In genomic region chr10:115170496-115171350, GRCm38 (mm10) we compare ENCODE assay signal across 15 mouse cellular contexts. TPM values are rescaled to one million over a fixed set of nuclear protein-coding genes. Genes with fewer than 3 reads are reported as not detected.
A peak's percentile ranks its signal among the peaks of the same experiment; 100 is the strongest.
DNase-seq lines count a peak whose midpoint lies in the region; ATAC-seq and TF ChIP-seq lines count a peak whose summit lies in the region.
"Had no signal": no experiment of that assay in that cellular context is flagged by ENCODE, and none has a peak within 500 bp of the region (broad histone marks: within the 10 kb centered on the region; RNA-seq: fewer than 3 reads in every experiment).

No protein-coding gene starts in this region.

- no peak overlapping the region for H3K9ac ChIP-seq in liver, embryonic 16.5 days (ENCODE audit: low read depth, low read length)
- no peak overlapping the region for H3K9ac ChIP-seq in liver, embryonic 11.5 days (ENCODE audit: low read depth, low read length)
- H3K9ac ChIP-seq in CH12.LX (ENCODE audit: insufficient read depth, low read depth) (no peak overlapping the region), MEL (ENCODE audit: control insufficient read depth, low read depth, low read length, poor library complexity, severe bottlenecking) (no peak overlapping the region)
- H3K9ac ChIP-seq in heart, embryonic 11.5 days (ENCODE audit: low read depth, low read length): no peak overlapping the region
- H3K9ac ChIP-seq: embryonic facial prominence, embryonic 13.5 days had no signal

- TF ChIP-seq POLR2A in CH12.LX (IDR thresholded peaks at IDR 0.05; ENCODE audit: low read depth, low read length) (no peak), MEL (IDR thresholded peaks at IDR 0.05; ENCODE audit: control insufficient read depth in 1 of 2, insufficient read depth in 1 of 2, low read depth in 1 of 2, low read length in 2 of 2, poor library complexity in 1 of 2) (no peak)

- dilution Hi-C loops in CH12.LX (cut with MboI; ENCODE audit: extremely low pct_ligation_motif_present, extremely low pct_unique_long_range_greater_than_20kb, low sequenced_read_pairs): no loop called here

- no peak overlapping the region for H3K27ac ChIP-seq in liver, embryonic 16.5 days (ENCODE audit: low read length)
- H3K27ac ChIP-seq in liver, embryonic 11.5 days (ENCODE audit: low read depth, low read length): no peak overlapping the region
- H3K27ac ChIP-seq in CH12.LX (ENCODE audit: insufficient read depth, low read depth) (no peak overlapping the region), MEL (ENCODE audit: control insufficient read depth, low read depth, low read length) (peak overlapping the region; percentile 42)
- no peak overlapping the region for H3K27ac ChIP-seq in heart, embryonic 11.5 days (ENCODE audit: low read depth, low read length)
- H3K27ac ChIP-seq: embryonic facial prominence, embryonic 13.5 days; midbrain, embryonic 10.5 days had no signal

- 59% methylated on average over 7 of the region's 7 CpGs for WGBS in liver, embryonic 16.5 days (ENCODE audit: insufficient replicate concordance)
- 77% methylated on average over 7 of the region's 7 CpGs for WGBS in liver, embryonic 11.5 days
- 80% methylated on average over 7 of the region's 7 CpGs for WGBS in heart, embryonic 11.5 days (ENCODE audit: insufficient replicate concordance)

- no peaks in the 10 kb centered on the region for H3K9me3 ChIP-seq in liver, embryonic 16.5 days (replicated peaks; ENCODE audit: control insufficient read depth, low read length)
- no peaks in the 10 kb centered on the region for H3K9me3 ChIP-seq in liver, embryonic 11.5 days (ENCODE audit: control insufficient read depth, low read length)
- H3K9me3 ChIP-seq in CH12.LX (replicated peaks; ENCODE audit: low read length): no peaks in the 10 kb centered on the region
- no peaks in the 10 kb centered on the region for H3K9me3 ChIP-seq in MEL (replicated peaks; ENCODE audit: insufficient read depth, low read length)
- H3K9me3 ChIP-seq in heart, embryonic 11.5 days (replicated peaks; ENCODE audit: control insufficient read depth, low read length): no peaks in the 10 kb centered on the region
- H3K9me3 ChIP-seq: embryonic facial prominence, embryonic 13.5 days; midbrain, embryonic 10.5 days had no signal

- DNase-seq in liver, embryonic 11.5 days (ENCODE audit: low spot score): no peak
- DNase-seq in CH12.LX (ENCODE audit: extremely low read depth): no peak
- DNase-seq in MEL (ENCODE audit: low read depth, low spot score): peak; percentile 78
- no peak for DNase-seq in c-Kit-positive CD71-positive TER-119-positive erythroid progenitor cells, embryonic 14.5 days (ENCODE audit: low spot score)
- DNase-seq: adrenal gland, postnatal 10 days; gastrocnemius, postnatal 36 days; kidney, adult 11 months; kidney, postnatal 14 days had no signal

- no peak for TF ChIP-seq RAD21 in CH12.LX (IDR thresholded peaks at IDR 0.05; ENCODE audit: low read depth, low read length)
- no peak for TF ChIP-seq RAD21 in MEL (IDR thresholded peaks at IDR 0.05; ENCODE audit: low read depth, low read length)

- no peaks in the 10 kb centered on the region for H3K27me3 ChIP-seq in liver, embryonic 16.5 days (ENCODE audit: control insufficient read depth, insufficient read depth, low read depth, low read length)
- H3K27me3 ChIP-seq in liver, embryonic 11.5 days (replicated peaks; ENCODE audit: control insufficient read depth, insufficient read depth, low read length): no peaks in the 10 kb centered on the region
- H3K27me3 ChIP-seq in CH12.LX (replicated peaks) (no peaks in the 10 kb centered on the region), MEL (ENCODE audit: control insufficient read depth in 1 of 2, insufficient read depth in 2 of 2, low read length in 2 of 2) (no peaks in the 10 kb centered on the region)
- no peaks in the 10 kb centered on the region for H3K27me3 ChIP-seq in heart, embryonic 11.5 days (ENCODE audit: control insufficient read depth, insufficient read depth, low read length)
- H3K27me3 ChIP-seq: embryonic facial prominence, embryonic 13.5 days had no signal

- TF ChIP-seq EP300 in CH12.LX (IDR thresholded peaks at IDR 0.05; ENCODE audit: low read length) (no peak), MEL (IDR thresholded peaks at IDR 0.05; ENCODE audit: low read depth in 1 of 2, low read length in 2 of 2) (peak in 1 of 2 experiments; percentile 34; a peak in 3 of 4 replicates)

- in situ Hi-C loops in CH12.LX (cut with MboI; ENCODE audit: low pct_ligation_motif_present, low pct_unique_long_range_greater_than_20kb, low sequenced_read_pairs): no loop called here

- no peak for TF ChIP-seq CTCF in CH12.LX (conservative IDR thresholded peaks at IDR 0.05 in 1 of 2, IDR thresholded peaks at IDR 0.05 in 1 of 2; ENCODE audit: low read depth in 2 of 2, low read length in 2 of 2)
- TF ChIP-seq CTCF in MEL (IDR thresholded peaks at IDR 0.05 in 2 of 3, conservative IDR thresholded peaks at IDR 0.05 in 1 of 3; ENCODE audit: control insufficient read depth in 1 of 3, insufficient read depth in 1 of 3, low read depth in 2 of 3, low read length in 3 of 3, poor library complexity in 1 of 3, severe bottlenecking in 1 of 3): no peak

- no peak overlapping the region for H3K4me2 ChIP-seq in liver, embryonic 16.5 days (ENCODE audit: low read depth, low read length)
- no peak overlapping the region for H3K4me2 ChIP-seq in liver, embryonic 11.5 days
- H3K4me2 ChIP-seq in CH12.LX (ENCODE audit: insufficient read depth, low read depth, poor library complexity, severe bottlenecking): no peak overlapping the region
- H3K4me2 ChIP-seq in heart, embryonic 11.5 days: no peak overlapping the region
- H3K4me2 ChIP-seq: embryonic facial prominence, embryonic 13.5 days had no signal

- no peaks in the 10 kb centered on the region for H3K36me3 ChIP-seq in liver, embryonic 16.5 days (ENCODE audit: control insufficient read depth, insufficient read depth)
- H3K36me3 ChIP-seq in liver, embryonic 11.5 days (ENCODE audit: control insufficient read depth, insufficient read depth, low read length): no peaks in the 10 kb centered on the region
- H3K36me3 ChIP-seq in CH12.LX (replicated peaks in 1 of 2; ENCODE audit: control insufficient read depth in 1 of 2, insufficient read depth in 1 of 2, low read length in 1 of 2) (no peaks in the 10 kb centered on the region), MEL (ENCODE audit: control insufficient read depth in 1 of 2, insufficient read depth in 2 of 2, low read length in 2 of 2) (peaks cover 0 to 12% of the 10 kb centered on the region in 2 experiments; a peak in 2 of 4 replicates)
- H3K36me3 ChIP-seq in heart, embryonic 11.5 days (ENCODE audit: control insufficient read depth, insufficient read depth, low read length): no peaks in the 10 kb centered on the region
- H3K36me3 ChIP-seq: embryonic facial prominence, embryonic 13.5 days; midbrain, embryonic 10.5 days had no signal

- H3K79me2 ChIP-seq in CH12.LX (replicated peaks; ENCODE audit: control insufficient read depth, extremely low read depth, insufficient read depth, poor library complexity, severe bottlenecking) (no peaks in the 10 kb centered on the region), MEL (ENCODE audit: control insufficient read depth, insufficient read depth, low read length, poor library complexity) (no peaks in the 10 kb centered on the region)

- H3K4me3 ChIP-seq in liver, embryonic 16.5 days (ENCODE audit: low read depth, low read length): no peak overlapping the region
- H3K4me3 ChIP-seq in liver, embryonic 11.5 days (ENCODE audit: low read depth, low read length): no peak overlapping the region
- H3K4me3 ChIP-seq in CH12.LX (replicated peaks in 1 of 3; ENCODE audit: low read depth in 2 of 3, low read length in 2 of 3, poor library complexity in 1 of 3) (no peak overlapping the region), MEL (ENCODE audit: control insufficient read depth in 1 of 2, insufficient read depth in 1 of 2, low read depth in 2 of 2, low read length in 2 of 2) (no peak overlapping the region)
- no peak overlapping the region for H3K4me3 ChIP-seq in heart, embryonic 11.5 days (ENCODE audit: low read depth, low read length)
- H3K4me3 ChIP-seq: embryonic facial prominence, embryonic 13.5 days; midbrain, embryonic 10.5 days had no signal

- 0 out of 2 replicates have a peak, but pooled peaks have one; percentile 9 for ATAC-seq in liver, embryonic 16.5 days (ENCODE audit: low read depth)
- ATAC-seq in liver, embryonic 11.5 days (replicated peaks; ENCODE audit: low FRiP score): no peak
- ATAC-seq in granulocyte monocyte progenitor cell, adult 5-6 weeks (replicated peaks; ENCODE audit: poor library complexity, severe bottlenecking): peak; percentile 87
- no peak for ATAC-seq in heart, embryonic 11.5 days (replicated peaks; ENCODE audit: insufficient number of reproducible peaks, low FRiP score, low TSS enrichment)

- H3K4me1 ChIP-seq in liver, embryonic 16.5 days (ENCODE audit: control insufficient read depth, low read depth, low read length): no peaks in the 10 kb centered on the region
- H3K4me1 ChIP-seq in liver, embryonic 11.5 days (replicated peaks; ENCODE audit: control insufficient read depth, insufficient read depth, low read length): no peaks in the 10 kb centered on the region
- peaks cover 0 to 4% of the 10 kb centered on the region in 2 experiments; a peak in 2 of 4 replicates for H3K4me1 ChIP-seq in CH12.LX (ENCODE audit: control insufficient read depth in 1 of 2, insufficient read depth in 2 of 2)
- peaks cover 0 to 25% of the 10 kb centered on the region in 2 experiments; a peak in 3 of 4 replicates for H3K4me1 ChIP-seq in MEL (ENCODE audit: control insufficient read depth in 1 of 2, insufficient read depth in 2 of 2, low read length in 2 of 2)
- H3K4me1 ChIP-seq in heart, embryonic 11.5 days (ENCODE audit: control insufficient read depth, insufficient read depth, low read length): no peaks in the 10 kb centered on the region

TF ChIP-seq in CH12.LX, 34 proteins besides CTCF, POLR2A, EP300 and RAD21 (continues in another document):
- TF ChIP-seq NELFE (IDR thresholded peaks at IDR 0.05; ENCODE audit: low read depth, low read length) (no peak), CHD2 (IDR thresholded peaks at IDR 0.05; ENCODE audit: low read length) (no peak)

TF ChIP-seq in MEL, 35 proteins besides CTCF, POLR2A, EP300 and RAD21 (continues in another document):
- TF ChIP-seq CHD1 (IDR thresholded peaks at IDR 0.05; ENCODE audit: low read depth, low read length): no peak
- TF ChIP-seq POLR2AphosphoS5 (IDR thresholded peaks at IDR 0.05; ENCODE audit: borderline replicate concordance, low read depth, low read length): peak; percentile 95; the same call in 1 of the 2 replicates

RNA-seq across cellular contexts. Expression of gene Tph2, which starts 14.1 kb away (rescaled TPM):
- polyA plus RNA-seq in liver, embryonic 16.5 days (2015; fragmentation: Nextera tagmentation; extraction: Ambion mirVana): not detected in 2 replicates
- polyA plus RNA-seq in liver, embryonic 11.5 days (2014; fragmentation: Nextera tagmentation; extraction: Ambion mirVana): not detected in 2 replicates
- total RNA-seq in CH12.LX (2012; rRNA removed): 0.42 and 0.55 TPM in 2 replicates
- total RNA-seq in CH12.LX (2014; rRNA removed): 0.42 and 0.43 TPM in 2 replicates
- 0.46 and 0.54 TPM in 2 replicates for polyA plus RNA-seq in CH12.LX (2012; ENCODE audit: insufficient read length, low read depth)
- not detected in 2 replicates for total RNA-seq in MEL (2012; rRNA removed)
- not detected for polyA plus RNA-seq in MEL (2012; ENCODE audit: insufficient read depth in 1 of 2, insufficient read length in 2 of 2, low read depth in 1 of 2, low replicate concordance in 2 of 2, missing spikeins in 1 of 2)
- not detected in 2 replicates for total RNA-seq in granulocyte monocyte progenitor cell, adult 5-6 weeks (2014; fragmentation: Nextera tagmentation)
- not detected in 2 replicates for total RNA-seq in granulocyte monocyte progenitor cell, adult 5-6 weeks (2017)
- polyA plus RNA-seq in heart, embryonic 11.5 days (2014; fragmentation: Nextera tagmentation; extraction: Ambion mirVana): not detected in 2 replicates
- total RNA-seq: adrenal gland, postnatal 10 days; gastrocnemius, postnatal 36 days; heart, postnatal 10 days; liver, adult 2 months had no signal
- polyA plus RNA-seq: liver, adult 2 months had no signal

Comparison
In these comparisons a context has a peak if more than half of its experiments do, and no peak if none do; other contexts are left out.
1. ATAC-seq: peak in liver, embryonic 16.5 days (single experiment) and granulocyte monocyte progenitor cell, adult 5-6 weeks (single experiment); none in liver, embryonic 11.5 days (single experiment) and heart, embryonic 11.5 days (single experiment).